Mouse (Mus musculus) kidney, embryonic 15.5 days (tissue): ENCODE results near the gene Cacna2d2. TPM values are rescaled to one million over a fixed set of nuclear protein-coding genes. Genes with fewer than 3 reads are reported as not detected.

ENCODE experiments used
- ATAC-seq: fragments of 200-750 bp; cut with Nextera tagmentation; replicated peaks from 2 replicates; pipeline ENCODE4 v1.8.0; 2017; ENCODE audit warnings: moderate TSS enrichment; ENCODE audit not compliant: low FRiP score
- H3K27ac ChIP-seq: fragments of 300-500 bp; sonication (generic); 2 replicates; pipeline ENCODE4 v1.5.1; 2015; ENCODE audit warnings: mild to moderate bottlenecking, inconsistent platforms
- H3K27me3 ChIP-seq: fragments of 300-500 bp; sonication (generic); 2 replicates; pipeline ENCODE4 v1.6.1; 2015; ENCODE audit warnings: inconsistent platforms
- H3K36me3 ChIP-seq: fragments of 300-500 bp; sonication (generic); 2 replicates; pipeline ENCODE4 v1.6.1; 2015; ENCODE audit warnings: inconsistent platforms
- H3K4me1 ChIP-seq: fragments of 300-500 bp; sonication (generic); 2 replicates; pipeline ENCODE4 v1.6.1; 2015; ENCODE audit warnings: inconsistent platforms
- H3K4me2 ChIP-seq: fragments of 300-500 bp; sonication (generic); 2 replicates; pipeline ENCODE4 v1.6.1; 2015; ENCODE audit warnings: moderate library complexity, mild to moderate bottlenecking, inconsistent platforms
- H3K4me3 ChIP-seq: fragments of 300-500 bp; sonication (generic); replicated peaks from 2 replicates; pipeline ENCODE4 v1.5.1; 2015; ENCODE audit warnings: mild to moderate bottlenecking, inconsistent platforms
- H3K9ac ChIP-seq: fragments of 300-500 bp; sonication (generic); 2 replicates; pipeline ENCODE4 v1.6.1; 2015; ENCODE audit warnings: mild to moderate bottlenecking, inconsistent platforms
- H3K9me3 ChIP-seq: fragments of 300-500 bp; sonication (generic); replicated peaks from 2 replicates; pipeline ENCODE4 v1.6.1; 2016; ENCODE audit warnings: inconsistent platforms
- WGBS: fragments of 180-500 bp; shearing (Covaris S2); methylation state at CpG from one replicate; pipeline ENCODE4 v1.1.7; 2015; ENCODE audit warnings: mixed read lengths; 5-methylcytosine and 5-hydroxymethylcytosine counted together
- polyA plus RNA-seq: library from polyadenylated mRNA; unstranded; fragments of >200 nt; fragmentation: Nextera tagmentation; extraction: Ambion mirVana; gene quantifications from 2 replicates; pipeline ENCODE4 v1.2.1, GENCODE M21; 2015

Gene Cacna2d2
- polyA plus RNA-seq, 1 experiment from 2014 or later = 0.93 TPM

DNA sequence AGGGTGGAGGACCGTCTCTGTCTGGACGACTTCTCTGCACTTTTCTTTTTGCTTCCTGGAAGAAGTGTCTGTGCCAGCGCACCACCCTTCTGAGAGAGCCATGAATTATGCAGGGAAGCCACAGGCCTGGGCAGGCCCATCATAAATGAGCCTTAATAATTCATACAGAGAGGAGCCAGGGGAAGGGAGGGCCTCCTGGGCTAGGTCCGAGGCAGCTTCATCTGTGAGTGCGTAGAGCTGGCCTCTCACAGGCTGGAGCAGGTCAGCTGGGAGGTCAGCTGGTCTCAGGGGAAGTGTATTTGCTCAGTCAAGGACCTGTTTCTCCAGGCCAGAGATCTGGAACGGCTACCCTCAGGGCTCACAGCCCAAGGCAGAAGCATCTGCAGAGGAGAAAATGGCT lies 17.7 kb downstream of the Cacna2d2 start:
- 45% methylated on average over 6 of the region's 6 CpGs for WGBS
- Histone ChIP-seq H3K9ac (no peak overlapping the region), H3K4me2 (no peak overlapping the region), H3K4me1 (no peaks in the 10 kb centered on the region), H3K36me3 (no peaks in the 10 kb centered on the region), H3K27ac (no peak overlapping the region), H3K4me3 (no peak overlapping the region), H3K27me3 (0 out of 2 replicates have a peak, but pooled peaks cover 2% of the 10 kb centered on the region), H3K9me3 (no peaks in the 10 kb centered on the region)
- ATAC-seq = no peak

DNA sequence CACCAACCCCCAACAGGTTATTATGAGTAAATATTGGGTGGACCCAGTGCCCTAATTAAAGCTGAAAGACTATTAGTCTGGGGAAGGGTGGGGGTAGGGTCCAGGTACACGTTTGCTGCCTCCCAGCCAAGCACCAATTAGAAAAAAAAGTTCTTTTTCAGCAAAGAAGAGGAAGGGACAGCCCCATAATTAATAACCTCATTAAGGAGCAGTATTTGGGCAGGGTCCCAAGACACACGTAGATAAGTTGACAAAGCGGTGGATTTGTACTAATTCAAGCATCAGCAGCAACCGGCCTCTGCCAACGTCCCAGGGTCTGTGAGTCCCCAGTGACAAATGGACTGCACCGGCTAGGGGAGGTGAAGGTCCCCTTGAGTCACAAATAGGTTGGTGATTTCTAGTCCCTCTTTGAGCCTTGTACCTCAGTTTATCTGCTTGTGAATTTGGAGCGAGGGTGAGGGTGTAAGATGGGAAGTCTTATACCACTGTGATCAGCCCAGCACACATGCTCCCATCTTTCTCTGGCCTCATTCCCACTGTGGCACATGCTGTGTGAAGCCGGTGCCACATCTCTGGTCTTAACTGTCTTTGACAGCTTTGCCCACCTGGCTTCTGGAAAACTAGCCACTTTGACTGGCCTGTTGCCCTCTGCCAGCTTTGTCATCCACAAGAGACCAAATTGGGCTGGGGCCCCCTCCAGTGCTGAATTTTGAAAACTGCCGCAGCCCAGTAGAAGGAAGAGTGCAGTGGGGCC lies 20.3 kb downstream of the Cacna2d2 start:
- no peak overlapping the region for H3K4me3 ChIP-seq
- WGBS = 72% methylated on average over 9 of the region's 9 CpGs
- H3K9ac ChIP-seq = no peak overlapping the region
- no peak for ATAC-seq
- no peak overlapping the region for H3K4me2 ChIP-seq
- H3K4me1 ChIP-seq = no peaks in the 10 kb centered on the region
- no peaks in the 10 kb centered on the region for H3K36me3 ChIP-seq
- no peaks in the 10 kb centered on the region for H3K9me3 ChIP-seq
- H3K27ac ChIP-seq = no peak overlapping the region
- H3K27me3 ChIP-seq = 0 out of 2 replicates have a peak, but pooled peaks cover 3% of the 10 kb centered on the region

DNA sequence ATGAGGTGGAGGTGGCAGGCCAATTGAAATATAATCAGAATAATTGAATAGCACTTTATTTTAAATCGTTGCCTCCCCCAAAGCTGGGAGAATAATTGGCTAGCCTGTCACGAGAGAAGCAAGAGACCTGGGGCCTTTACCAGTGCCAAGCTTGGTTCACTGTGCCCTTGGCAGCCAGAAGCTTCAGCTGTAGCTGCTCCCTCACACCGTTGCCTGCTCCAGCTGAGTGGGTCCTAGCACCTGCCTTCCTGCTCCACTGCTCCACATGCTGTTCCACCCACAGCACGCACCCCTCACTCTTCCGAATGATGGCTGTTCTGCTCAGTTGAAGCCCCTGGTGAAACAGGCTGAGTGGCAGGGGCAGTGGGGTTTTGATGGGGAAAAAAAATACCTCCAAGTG lies 21.5 kb downstream of the Cacna2d2 start:
- no peaks in the 10 kb centered on the region for H3K36me3 ChIP-seq
- H3K4me1 ChIP-seq = no peaks in the 10 kb centered on the region
- no peak overlapping the region for H3K27ac ChIP-seq
- no peak overlapping the region for H3K4me2 ChIP-seq
- no peak overlapping the region for H3K4me3 ChIP-seq
- H3K9me3 ChIP-seq = no peaks in the 10 kb centered on the region
- whole genome bisulfite sequencing = 56% methylated on average over 5 of the region's 5 CpGs
- H3K27me3 ChIP-seq = peaks cover 3% of the 10 kb centered on the region; the same call in 1 of the 2 replicates
- no peak overlapping the region for H3K9ac ChIP-seq
- ATAC-seq = no peak

DNA sequence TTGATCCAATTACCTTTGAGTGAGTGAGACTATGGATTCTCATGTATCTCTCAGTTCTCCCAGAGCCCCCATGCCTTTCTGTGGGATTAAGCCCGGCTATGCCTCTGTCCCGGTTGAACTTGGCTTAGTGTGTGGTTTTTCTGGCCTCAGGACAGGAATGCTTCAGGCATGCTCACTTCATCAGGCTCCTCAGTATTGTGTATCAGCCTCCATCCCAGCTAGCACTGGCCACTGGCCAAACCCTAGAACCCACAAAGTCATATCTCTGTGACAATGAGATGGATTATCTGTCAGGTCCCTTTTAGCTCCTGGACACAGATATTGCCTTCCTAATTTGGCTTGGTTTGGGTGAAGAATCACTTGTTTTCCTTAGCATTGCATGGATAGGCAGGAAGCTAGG lies 23.5 kb downstream of the Cacna2d2 start:
- Histone ChIP-seq H3K36me3 (no peaks in the 10 kb centered on the region), H3K4me2 (no peak overlapping the region), H3K4me1 (no peaks in the 10 kb centered on the region), H3K27me3 (peaks cover 7% of the 10 kb centered on the region), H3K27ac (no peak overlapping the region), H3K9me3 (no peaks in the 10 kb centered on the region), H3K9ac (no peak overlapping the region), H3K4me3 (no peak overlapping the region)
- ATAC-seq = no peak
- 73% methylated on average over 2 of the region's 2 CpGs for WGBS

DNA sequence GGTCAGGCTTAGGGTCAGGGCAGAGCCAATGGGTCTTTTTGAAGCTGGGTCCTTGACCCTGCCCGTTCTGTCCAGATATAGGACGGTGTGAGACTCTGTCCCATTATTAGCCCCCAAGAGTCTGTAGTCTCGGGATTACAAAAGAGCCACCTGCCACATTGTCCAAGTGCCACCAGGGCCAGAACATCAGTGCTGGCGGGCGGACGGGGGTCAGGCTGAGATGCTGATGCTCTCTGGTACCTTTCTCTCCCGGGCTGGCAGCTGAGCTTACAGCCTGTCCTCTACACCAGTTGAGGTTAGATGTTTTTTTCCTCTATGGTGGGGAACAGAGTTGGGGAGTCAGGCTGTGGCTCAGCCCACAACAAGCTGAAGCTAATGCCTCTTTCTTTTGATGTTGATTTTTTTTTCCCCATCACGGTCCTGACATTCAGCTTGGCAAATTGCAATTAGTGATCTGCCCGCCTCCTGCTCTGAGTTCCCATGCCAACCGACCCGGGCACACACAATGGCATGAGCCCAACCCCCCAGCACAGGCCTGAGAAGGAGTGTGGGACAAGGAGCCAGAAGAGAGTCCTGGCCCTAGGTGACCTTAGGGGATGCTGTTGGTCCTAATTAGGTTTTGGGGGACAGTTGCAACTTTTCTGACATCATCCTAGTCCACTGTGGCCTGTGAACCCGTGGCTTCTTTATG lies 25.2 kb downstream of the Cacna2d2 start:
- Histone ChIP-seq H3K27me3 (peaks cover 10% of the 10 kb centered on the region), H3K4me3 (no peak overlapping the region), H3K36me3 (no peaks in the 10 kb centered on the region), H3K9ac (no peak overlapping the region), H3K9me3 (no peaks in the 10 kb centered on the region), H3K27ac (no peak overlapping the region), H3K4me1 (0 out of 2 replicates have a peak, but pooled peaks cover under 1% of the 10 kb centered on the region), H3K4me2 (no peak overlapping the region)
- 74% methylated on average over 12 of the region's 12 CpGs for WGBS
- ATAC-seq = no peak

DNA sequence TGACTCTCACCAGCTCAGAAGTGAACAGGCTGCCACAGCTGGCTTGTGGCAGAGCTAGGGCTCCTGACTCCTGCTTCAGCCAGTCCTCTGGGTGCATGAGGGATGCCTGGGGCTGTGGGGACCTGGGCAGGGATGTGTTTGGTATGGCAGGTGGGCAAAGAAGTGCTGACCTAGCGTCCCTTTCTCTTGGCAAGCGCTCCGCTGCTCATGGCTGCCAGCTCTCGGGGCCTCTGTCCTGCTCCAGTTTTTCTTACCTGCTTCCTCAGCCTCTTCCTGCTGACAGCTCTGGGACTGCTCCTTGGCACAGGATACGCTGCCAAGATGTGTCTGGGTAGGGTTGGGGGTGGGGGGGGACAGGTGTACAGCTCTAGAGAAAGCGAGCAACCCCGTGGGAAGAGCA lies 28.5 kb downstream of the Cacna2d2 start:
- Histone ChIP-seq H3K27me3 (peaks cover 7% of the 10 kb centered on the region), H3K4me1 (peaks cover 12% of the 10 kb centered on the region), H3K9me3 (no peaks in the 10 kb centered on the region), H3K27ac (no peak overlapping the region), H3K9ac (no peak overlapping the region), H3K4me3 (no peak overlapping the region), H3K4me2 (no peak overlapping the region), H3K36me3 (no peaks in the 10 kb centered on the region)
- ATAC-seq = no peak
- 76% methylated on average over 7 of the region's 7 CpGs for WGBS

DNA sequence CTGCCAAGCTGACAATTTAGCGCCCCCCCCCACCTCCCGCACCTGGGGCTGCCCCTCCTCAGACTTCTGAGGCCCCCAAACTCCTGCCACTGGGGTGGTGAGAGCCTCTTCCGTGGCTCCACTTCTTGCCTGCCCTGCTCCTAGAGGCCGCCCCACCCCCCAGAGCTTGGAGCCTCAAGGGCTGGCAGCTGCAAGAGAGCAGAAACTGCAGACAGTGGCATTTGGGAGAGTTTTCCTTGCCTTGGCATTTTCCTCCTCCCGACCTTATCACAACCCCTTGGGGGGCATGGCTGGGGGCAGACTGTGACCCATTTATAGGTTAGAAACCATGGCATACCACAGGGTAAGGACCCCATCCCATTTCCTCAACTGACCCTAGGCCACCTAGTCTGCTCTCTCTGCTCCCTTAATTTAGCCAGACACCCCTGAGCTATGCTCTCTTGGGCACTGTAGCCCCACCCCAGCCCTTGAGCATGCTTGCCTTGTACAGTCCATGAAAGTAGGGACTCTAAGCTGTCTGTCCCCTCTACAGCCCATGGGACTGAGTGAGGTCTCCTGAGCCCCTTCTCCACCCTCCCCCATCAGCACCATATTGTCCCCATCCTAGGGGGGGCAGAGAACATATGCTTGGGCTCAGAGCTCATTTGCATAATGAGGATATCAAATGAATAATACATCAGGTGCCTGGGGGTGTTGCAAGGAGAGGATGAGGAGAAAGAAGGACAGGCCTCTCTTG lies 29.2 kb downstream of the Cacna2d2 start:
- ATAC-seq = no peak
- Histone ChIP-seq H3K4me3 (no peak overlapping the region), H3K27me3 (peaks cover 7% of the 10 kb centered on the region), H3K27ac (no peak overlapping the region), H3K36me3 (no peaks in the 10 kb centered on the region), H3K9ac (no peak overlapping the region), H3K4me1 (peaks cover 12% of the 10 kb centered on the region), H3K4me2 (no peak overlapping the region), H3K9me3 (no peaks in the 10 kb centered on the region)
- WGBS = 54% methylated on average over 5 of the region's 5 CpGs

DNA sequence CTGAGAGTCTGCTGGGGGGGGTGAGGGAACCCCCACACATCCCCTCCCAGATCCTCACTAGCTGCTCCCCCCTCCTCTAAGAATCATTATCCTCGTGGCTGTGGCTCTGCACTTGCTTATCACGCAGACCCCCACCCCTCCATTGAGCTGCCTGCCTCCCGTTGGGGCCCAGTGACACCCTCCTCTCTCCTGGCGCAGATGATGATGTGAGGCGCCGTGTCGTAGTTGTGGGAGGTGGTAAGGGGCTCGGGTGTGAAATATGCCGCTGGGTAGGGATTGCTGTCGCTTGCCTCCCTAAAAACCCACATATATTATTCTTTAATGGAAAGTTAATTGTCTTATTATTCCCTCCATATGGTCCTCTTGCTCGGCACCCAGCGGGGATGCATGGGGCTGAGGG lies 31.0 kb downstream of the Cacna2d2 start:
- no peak for ATAC-seq
- no peaks in the 10 kb centered on the region for H3K9me3 ChIP-seq
- no peak overlapping the region for H3K27ac ChIP-seq
- no peak overlapping the region for H3K4me3 ChIP-seq
- no peak overlapping the region for H3K4me2 ChIP-seq
- H3K4me1 ChIP-seq = peaks cover 19% of the 10 kb centered on the region
- H3K27me3 ChIP-seq = peaks cover 7% of the 10 kb centered on the region
- no peak overlapping the region for H3K9ac ChIP-seq
- 49% methylated on average over 12 of the region's 12 CpGs for WGBS
- H3K36me3 ChIP-seq = no peaks in the 10 kb centered on the region

DNA sequence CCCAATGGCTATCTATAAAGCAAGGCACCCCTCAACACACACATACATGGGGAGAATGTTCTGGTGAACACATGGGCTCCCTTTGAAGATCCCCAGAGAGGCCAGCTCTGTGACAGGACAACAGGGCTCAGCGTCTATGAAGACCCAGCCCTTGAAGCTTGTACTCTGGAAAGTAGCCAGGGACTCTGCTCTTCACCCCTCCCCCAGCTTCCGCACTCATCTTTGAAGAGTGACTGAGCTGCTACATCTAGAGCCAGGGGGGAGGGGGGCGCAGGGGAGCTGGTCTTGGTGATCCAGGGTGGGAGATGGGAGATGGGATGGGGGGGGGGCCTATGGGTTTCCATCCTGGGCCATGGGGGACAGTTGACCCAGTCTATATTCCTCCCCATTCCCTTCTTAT lies 33.1 kb downstream of the Cacna2d2 start:
- Histone ChIP-seq H3K36me3 (no peaks in the 10 kb centered on the region), H3K27me3 (peaks cover 6% of the 10 kb centered on the region), H3K4me1 (peaks cover 21% of the 10 kb centered on the region), H3K9ac (no peak overlapping the region), H3K4me3 (no peak overlapping the region), H3K27ac (no peak overlapping the region), H3K4me2 (no peak overlapping the region), H3K9me3 (no peaks in the 10 kb centered on the region)
- WGBS = 52% methylated on average over 3 of the region's 3 CpGs
- no peak for ATAC-seq

DNA sequence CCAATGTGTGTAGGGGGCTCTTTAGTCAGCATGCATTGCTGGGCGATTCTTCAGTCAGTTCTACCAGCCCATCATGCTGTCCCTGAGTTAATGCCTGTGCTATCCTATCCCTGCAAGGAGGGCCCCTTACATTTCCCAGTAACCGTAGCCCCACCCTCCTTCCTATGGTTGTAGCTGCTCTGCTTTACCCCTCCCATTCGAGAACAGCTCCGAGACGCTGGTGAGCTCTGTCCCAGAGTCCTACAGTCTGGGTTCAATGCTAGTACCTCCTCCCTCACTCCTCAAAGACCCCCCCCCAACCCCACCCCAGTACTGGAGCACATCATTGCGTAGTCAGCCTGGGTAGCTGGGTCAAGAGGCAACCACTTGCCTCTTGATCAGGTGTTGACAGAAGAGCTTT lies 35.4 kb downstream of the Cacna2d2 start:
- H3K27me3 ChIP-seq = peaks cover 3% of the 10 kb centered on the region; the same call in 1 of the 2 replicates
- H3K4me1 ChIP-seq = peaks cover 18% of the 10 kb centered on the region
- no peaks in the 10 kb centered on the region for H3K9me3 ChIP-seq
- no peak overlapping the region for H3K4me3 ChIP-seq
- no peaks in the 10 kb centered on the region for H3K36me3 ChIP-seq
- no peak overlapping the region for H3K27ac ChIP-seq
- WGBS = 31% methylated on average over 6 of the region's 6 CpGs
- H3K9ac ChIP-seq = no peak overlapping the region
- no peak for ATAC-seq
- no peak overlapping the region for H3K4me2 ChIP-seq

DNA sequence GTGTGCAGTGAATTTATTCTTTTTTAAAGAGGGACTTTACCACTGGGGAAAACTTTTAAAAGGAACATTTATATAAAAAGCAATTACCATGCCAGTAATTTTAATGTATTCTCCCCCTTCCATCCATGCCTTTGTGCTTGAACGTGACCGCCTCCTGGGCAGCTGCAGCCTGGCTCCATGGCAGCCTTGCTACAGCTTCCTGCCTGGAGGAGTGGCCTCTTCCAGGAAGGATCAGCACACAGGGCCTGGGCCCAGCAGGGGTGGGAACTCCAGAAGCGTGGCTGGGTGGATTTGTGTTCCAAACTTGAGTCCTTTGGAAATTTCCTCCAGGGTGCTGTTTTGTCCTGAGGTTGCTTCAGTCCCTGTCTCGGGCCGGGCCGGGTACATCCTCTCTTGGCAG lies 35.9 kb downstream of the Cacna2d2 start:
- no peaks in the 10 kb centered on the region for H3K36me3 ChIP-seq
- H3K9me3 ChIP-seq = no peaks in the 10 kb centered on the region
- H3K9ac ChIP-seq = no peak overlapping the region
- H3K4me1 ChIP-seq = peaks cover 14% of the 10 kb centered on the region
- peaks cover 3% of the 10 kb centered on the region; the same call in 1 of the 2 replicates for H3K27me3 ChIP-seq
- ATAC-seq = no peak
- no peak overlapping the region for H3K4me3 ChIP-seq
- H3K27ac ChIP-seq = no peak overlapping the region
- no peak overlapping the region for H3K4me2 ChIP-seq
- WGBS = 38% methylated on average over 6 of the region's 6 CpGs

DNA sequence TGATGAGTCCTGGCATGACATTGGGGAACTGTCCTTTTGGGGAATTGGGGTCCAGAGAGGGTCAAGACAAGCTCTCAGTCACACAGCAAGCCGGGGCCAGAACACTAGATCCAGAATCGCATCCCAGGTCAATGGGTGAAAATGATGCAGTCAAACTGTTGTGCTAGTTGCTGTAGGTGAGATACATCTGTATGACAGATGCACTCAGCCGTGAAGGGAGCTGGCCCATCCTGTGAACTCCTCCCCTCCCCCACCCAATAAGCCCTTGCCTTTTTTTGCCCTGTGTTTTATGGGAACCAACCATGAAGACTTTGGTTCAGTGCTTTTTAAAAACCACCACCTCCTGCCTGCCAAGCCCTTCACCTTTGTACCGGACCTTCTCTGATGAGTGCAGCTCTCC lies 43.5 kb downstream of the Cacna2d2 start:
- no peaks in the 10 kb centered on the region for H3K27me3 ChIP-seq
- H3K4me1 ChIP-seq = peaks cover 24% of the 10 kb centered on the region
- 45% methylated on average over 4 of the region's 4 CpGs for WGBS
- H3K4me2 ChIP-seq = no peak overlapping the region
- H3K9me3 ChIP-seq = no peaks in the 10 kb centered on the region
- no peak overlapping the region for H3K4me3 ChIP-seq
- 0 out of 2 replicates have a peak, but pooled peaks have one; percentile 20 for ATAC-seq
- H3K36me3 ChIP-seq = no peaks in the 10 kb centered on the region
- no peak overlapping the region for H3K9ac ChIP-seq
- H3K27ac ChIP-seq = no peak overlapping the region
